Mouse (Mus musculus): ENCODE measurements around the gene Agps. TPM values are rescaled to one million over a fixed set of nuclear protein-coding genes. Genes with fewer than 3 reads are reported as not detected.

The Agps gene
- 10 to 100 TPM; 44.1 to 44.8 TPM for total RNA-seq (2021)

DNA sequence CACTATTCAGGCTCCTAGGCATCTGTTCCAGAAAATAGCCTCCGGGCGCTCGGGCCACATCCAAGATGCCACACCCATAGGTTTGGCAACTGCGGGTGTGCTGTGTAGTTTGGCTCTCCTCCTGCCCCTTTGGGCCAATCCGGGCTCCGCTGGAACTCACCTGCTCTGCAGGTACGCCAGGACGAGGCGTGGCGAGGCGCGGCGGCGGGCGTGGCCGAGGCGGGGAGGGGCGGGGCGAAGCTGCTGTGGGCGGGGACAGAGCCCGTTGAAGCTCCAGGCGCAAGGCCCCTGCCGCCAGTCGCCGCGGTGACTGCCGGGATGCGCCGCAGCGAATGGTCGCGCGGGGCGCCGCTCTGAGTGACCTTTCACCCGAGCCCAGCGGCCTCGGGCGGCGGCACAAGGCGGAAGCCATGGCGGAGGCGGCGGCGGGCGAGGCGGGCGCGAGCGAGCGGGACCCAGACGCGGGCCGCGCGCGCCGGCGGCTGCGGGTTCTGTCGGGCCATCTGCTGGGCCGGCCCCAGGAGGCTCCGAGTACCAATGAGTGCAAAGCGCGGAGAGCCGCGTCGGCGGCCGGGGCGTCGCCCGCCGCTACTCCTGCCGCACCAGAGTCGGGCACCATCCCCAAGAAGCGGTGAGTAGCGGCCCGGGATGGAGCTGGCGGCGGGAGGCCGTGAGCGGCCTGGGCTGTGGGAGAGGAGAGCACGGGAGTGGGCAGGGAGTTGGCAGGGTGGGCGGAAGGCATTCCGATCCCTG is at the start of gene Agps:
TSS of gene Agps (plus strand) at position 297 of the 753 bp plus-strand sequence.
- intact Hi-C loops (cut with DNase I): loop anchor here (5.0 kb wide), 1 partner anchor 40 kb away; no protein-coding TSS in a partner anchor
- peak; percentile 88 to 93 for DNase-seq

DNA sequence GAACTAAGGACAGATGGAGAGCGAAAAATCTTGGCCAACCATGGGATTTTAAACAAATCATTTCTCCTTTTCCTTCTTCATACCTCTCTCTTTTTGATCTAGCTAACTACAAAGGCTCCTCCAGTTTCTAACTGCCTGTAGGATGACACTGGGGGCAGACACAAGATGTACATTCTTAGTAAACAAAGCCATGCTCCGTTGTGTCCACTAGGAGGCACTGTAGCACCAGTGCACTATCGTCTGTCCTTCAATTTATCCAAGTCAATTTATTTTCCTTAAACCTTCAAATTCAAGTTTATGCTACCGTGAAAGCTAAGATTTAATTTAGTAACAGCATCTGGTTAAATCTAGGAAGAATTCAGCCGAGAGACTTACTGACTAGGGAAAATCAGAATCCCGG is 45.9 kb upstream of the Agps start:
- intact Hi-C loops (cut with DNase I): loop anchor here (1.0 to 10.0 kb wide), 4 partner anchors 61 to 1081 kb away; partner anchors contain the start of gene Hoxd8
- DNase-seq: peak; percentile 63 to 77

DNA sequence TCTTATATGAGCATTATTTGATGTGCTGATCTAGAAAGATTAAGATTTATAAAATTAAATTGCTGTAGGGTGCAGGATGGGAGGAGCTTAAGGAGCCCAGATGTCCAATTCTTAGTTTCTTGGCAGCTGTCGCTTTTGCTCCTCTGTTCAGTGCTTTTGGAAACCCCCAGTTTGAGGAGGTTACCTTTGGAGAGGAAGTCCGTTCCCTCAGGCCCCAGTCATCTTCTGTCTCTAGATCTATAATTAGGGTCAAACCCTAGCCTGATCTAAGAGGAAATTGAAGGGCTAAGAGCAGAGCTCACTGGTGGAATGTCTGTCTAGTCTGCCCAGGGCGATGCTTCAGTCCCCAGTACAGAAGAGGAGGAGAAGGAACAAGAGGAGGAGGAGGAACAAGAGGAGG is 43.5 kb upstream of the Agps start:
- intact Hi-C loops (cut with DNase I): loop anchor here (10.0 kb wide), 1 partner anchor 1084 kb away; the partner anchor contains the start of gene Hoxd8
- DNase-seq: no peak

DNA sequence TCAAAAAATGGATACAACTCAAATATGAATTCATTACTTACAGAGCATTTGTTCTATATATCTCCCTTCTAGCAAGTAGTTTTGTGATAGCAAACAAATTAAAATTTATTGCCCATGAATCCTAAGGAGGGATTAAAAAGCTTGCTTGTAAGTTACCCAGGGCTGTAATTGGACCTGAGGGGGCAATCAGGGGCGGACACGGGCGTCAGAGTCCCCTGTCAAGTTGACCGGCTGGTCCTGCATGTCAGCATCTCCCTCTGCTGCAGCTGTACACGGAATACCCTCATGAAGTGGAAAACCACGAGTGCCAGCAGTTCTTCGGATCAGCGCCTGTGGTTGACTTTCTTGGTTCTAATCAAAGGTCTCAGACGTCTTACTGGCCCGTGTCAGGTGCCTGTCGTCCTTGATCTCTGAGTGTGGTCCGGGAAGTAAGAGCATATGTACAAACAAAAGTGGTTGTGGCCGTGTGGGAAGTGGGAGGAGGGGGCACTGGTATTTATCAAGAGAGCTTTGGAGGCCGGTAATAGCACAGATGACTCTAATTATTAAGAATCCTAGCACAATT is 41.9 kb upstream of the Agps start:
- intact Hi-C loops (cut with DNase I): loop anchor here (2.0 to 10.0 kb wide), 3 partner anchors 42 to 1085 kb away; partner anchors contain the start of genes Agps and Hoxd8
- no peak for DNase-seq

DNA sequence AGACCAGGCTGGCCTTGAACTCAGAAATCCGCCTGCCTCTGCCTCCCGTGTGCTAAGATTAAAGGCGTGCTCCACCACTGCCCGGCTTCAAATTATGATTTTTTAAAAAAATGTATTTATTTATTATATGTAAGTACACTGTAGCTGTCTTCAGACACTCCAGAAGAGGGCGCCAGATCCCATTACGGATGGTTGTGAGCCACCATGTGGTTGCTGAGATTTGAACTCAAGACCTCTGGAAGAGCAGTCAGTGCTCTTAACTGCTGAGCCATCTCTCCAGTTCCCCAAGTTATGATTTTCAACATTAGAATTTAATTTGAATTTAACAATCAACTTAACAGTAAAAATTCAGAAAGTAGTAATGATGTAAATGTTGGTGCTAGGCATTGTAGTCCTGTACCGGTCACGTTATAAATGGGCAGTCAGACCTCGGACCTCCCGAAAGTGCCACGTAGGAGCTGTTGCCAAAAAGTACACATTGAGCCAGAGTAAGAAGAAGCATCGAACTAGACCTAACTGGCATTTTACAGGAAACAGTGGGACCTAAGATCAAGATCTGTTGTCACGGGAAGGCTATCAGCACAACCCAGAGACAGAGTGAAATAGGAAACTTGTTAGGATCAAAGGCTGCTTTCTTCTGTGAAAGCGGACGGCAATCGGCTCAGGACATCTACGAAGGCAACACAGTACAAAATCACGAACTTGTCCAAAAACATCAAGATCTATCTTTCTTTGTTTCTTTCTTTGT is 40.2 kb upstream of the Agps start:
- intact Hi-C loops (cut with DNase I): loop anchor here (2.0 to 5.0 kb wide), 2 partner anchors 41 to 279 kb away; partner anchors contain the start of gene Agps
- DNase-seq: no peak

DNA sequence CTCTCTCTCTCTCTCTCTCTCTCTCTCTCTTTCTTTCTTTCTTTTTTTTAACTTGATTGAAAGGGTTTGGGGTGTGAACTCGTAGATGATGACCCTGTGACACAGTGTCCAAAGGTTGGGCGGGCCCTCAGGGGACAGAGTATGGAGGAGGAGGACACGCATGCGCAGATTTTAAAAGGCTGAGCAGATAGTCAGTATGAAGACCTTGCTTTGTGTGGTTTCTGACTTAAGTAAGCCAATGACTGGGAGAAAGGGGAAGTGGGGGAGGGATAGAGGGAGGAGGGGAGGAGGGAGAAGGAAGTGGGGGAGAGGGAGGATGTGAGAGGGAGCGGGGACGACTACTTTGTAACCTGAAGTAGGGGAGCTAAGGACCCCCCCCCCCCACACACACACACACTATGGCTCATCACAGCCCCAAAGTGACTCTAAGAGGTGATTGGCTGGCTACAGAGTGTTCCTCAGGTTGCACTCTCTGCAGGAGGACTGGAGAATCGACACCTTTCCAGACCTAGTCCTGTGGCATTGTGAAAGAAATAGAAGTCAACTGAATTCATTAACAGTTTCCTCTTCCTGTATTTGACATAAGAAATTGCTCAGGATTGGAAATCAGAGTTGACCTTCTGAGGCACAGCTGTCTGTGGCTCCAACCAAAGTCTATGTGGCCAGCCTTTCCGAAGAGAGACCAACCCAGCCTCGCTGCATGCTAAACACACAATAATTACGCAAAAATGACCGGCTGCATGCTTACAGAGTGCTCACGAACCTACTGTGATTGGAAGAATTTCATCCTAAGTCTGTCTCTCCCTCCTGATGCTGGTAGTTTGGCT is 39.4 kb upstream of the Agps start:
- no peak for DNase-seq
- intact Hi-C loops (cut with DNase I): loop anchor here (5.0 kb wide), 1 partner anchor 40 kb away; the partner anchor contains the start of gene Agps

DNA sequence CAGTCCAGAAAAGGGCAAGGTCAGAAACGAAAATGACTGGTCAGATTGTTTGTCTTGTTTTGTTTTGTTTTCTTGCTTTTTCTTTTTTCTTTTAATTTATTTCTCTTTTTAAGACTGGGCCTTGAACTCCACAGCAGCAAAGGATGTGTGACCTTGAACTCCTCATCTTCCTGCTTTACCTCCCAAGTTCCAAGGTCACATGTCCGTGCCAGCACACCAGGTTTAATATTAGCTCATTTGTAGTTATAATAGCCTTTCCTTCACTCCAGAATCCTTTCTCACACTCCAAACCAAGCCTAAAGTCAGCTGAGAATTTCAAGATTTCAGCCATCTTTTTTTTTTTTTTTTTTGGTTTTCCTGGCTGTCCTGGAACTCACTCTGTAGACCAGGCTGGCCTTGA is 35.8 kb upstream of the Agps start:
- DNase-seq: no peak
- intact Hi-C loops (cut with DNase I): no loop called here

DNA sequence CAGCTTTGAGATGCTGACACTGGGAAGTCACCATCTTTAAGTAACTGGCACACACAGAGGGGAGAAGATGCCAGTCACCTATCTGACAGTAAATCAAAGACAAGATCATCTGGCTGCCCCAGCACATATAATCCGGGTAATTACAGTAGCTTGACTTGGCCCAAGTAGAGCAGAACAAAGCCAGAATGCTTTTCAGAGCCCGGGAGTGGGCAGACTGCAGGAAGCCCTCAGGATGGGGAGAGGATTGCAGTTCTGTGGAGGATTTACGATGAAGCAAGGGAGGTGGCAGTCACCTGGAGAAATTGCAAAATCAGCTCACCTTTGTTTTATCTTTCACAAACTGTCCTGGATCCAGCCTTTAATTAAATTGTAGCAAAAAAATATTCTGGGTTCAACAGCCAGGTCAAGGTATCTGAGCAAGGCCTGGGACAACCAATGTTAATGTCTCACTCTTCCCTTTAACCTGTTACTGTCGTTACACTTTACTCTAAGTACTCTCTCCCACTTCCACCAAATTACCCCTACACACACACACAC is 33.5 kb upstream of the Agps start:
- intact Hi-C loops (cut with DNase I): no loop called here

DNA sequence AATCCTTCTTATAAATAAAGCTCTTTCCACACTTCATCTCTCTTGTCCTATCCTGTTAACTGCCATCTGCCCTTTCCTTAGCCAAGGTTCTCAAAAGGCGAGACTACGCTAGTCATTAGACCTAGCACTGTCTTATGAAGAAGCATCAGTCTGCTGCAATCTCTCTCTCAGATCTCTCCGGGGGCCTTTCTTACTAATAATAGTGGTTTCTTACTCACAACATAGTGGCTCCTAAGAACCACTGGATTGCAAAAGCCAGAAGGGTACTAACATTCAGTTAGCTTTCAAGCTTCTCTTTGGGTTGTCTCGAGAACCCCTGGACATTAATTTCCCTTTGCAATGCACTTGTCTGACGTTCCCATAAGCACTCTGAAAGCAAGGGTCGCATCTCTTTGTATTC is 26.2 kb upstream of the Agps start:
- intact Hi-C loops (cut with DNase I): no loop called here
- DNase-seq: no peak

More for the DNA sequence above, 33.5 kb upstream of the Agps start:
- no peak for DNase-seq

DNA sequence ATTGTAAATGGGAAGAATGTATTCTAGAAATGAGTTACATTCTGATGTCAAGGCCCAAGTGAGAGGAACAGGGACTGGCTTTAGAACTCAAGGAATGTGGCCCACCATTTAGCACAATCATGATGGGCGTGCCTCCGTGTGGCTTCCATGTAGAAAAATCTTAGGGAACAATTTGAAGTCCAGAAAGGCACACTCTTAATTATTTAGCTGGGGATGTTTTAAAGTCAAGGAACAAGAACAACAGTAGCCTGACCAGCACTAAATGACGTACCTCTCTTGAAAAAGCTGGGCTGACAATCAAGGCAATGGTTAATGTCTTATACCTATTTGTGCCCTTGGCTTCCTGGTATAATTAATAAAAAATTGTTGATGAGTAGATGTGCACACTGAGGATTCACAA is 25.1 kb upstream of the Agps start:
- DNase-seq: no peak
- intact Hi-C loops (cut with DNase I): no loop called here

DNA sequence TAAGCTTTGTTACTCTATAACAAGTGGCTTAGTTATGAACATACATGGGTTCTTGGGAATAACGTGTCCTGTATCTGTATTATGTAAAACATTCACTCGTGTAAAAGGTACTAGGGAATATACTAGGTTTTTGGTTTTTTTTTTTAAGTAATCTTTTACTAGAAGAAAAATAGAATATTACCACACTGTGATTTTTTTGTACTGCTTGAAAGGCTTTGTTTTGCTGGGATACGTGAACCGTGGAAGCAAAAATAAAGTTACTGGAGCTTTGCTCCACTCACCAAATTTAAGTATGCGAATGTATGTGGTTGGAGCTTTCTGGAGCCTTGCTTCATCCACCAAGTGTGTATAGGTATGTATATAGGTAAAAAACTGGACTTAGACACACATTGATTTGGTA is 24.5 kb upstream of the Agps start:
- DNase-seq: no peak
- intact Hi-C loops (cut with DNase I): no loop called here

DNA sequence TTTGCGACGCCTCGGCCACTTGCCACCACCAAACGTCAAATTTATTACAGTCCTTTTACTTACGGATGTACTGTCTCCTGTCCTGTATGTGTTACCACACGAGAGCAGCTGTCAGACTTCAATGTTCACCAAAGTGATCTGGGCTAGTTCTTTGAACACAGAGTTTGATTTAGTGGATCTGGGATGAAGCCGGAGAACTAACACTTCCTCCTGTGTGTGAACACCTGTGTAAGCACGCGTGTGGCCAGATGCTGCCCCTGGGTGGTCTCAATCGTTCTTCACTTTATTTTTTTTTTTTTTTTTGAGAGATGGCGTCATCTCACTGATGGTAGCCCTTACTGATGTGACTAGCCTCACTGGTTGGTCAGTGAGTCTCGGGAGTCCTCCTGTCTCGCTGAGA is 17.1 kb upstream of the Agps start:
- DNase-seq: no peak
- intact Hi-C loops (cut with DNase I): no loop called here

DNA sequence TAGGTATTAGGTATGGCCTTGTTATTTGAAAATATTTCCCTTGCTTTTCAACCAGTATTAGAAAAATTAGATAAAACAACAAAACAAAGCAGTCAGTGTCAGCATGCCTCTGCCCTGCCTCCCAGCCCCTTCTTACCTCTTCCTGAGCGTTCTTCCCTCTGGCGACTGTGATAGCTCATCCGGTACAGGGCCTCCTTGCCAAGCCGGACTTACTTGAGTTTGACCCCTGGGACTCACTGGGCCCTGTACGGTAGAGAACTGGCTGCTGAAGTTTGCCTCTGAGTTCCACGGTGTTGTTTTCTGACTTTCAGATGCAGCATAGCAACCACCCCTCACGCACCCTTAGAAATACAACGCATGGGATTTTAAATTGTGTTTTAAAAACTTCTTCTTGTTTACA is 16.5 kb upstream of the Agps start:
- intact Hi-C loops (cut with DNase I): no loop called here
- DNase-seq: no peak

DNA sequence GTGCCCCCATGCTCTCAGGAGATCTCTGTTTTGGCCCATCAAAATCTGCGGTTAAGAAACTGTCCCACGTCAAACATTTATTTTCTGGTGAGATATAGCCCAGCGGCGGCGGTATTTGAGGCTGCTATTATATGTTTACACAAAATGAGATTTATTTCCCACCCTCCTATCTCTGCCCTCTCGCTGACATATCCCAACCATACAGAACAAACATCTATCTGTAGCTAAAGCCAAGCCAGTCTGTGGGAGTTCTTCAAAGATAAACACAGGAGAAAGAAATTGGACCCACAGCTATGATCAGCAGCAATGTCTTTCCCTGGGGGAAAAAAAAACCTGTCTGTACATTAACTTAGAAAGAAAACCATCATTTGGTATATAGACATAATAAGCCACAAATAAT is 15.3 kb upstream of the Agps start:
- DNase-seq: no peak
- intact Hi-C loops (cut with DNase I): no loop called here

DNA sequence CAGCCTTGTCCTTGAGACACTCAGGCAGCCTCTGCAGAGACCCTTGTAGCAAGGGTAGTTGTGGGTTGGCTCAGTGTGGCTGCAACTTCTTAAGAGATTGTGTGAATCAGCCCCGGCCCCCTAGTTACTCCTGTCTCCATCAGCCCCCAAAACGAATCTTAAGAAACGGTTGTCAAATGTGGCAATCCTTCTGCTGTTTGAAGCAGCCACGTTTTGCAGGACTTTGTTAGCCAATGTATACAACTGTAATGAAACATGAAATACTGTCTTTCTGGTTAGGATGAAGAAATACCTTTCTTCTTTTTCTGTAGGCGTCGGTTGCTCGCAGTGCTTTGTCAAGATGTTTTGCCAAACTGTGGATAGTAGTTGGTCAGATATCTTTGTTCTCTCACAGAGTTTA is 13.3 kb upstream of the Agps start:
- intact Hi-C loops (cut with DNase I): no loop called here
- no peak for DNase-seq

DNA sequence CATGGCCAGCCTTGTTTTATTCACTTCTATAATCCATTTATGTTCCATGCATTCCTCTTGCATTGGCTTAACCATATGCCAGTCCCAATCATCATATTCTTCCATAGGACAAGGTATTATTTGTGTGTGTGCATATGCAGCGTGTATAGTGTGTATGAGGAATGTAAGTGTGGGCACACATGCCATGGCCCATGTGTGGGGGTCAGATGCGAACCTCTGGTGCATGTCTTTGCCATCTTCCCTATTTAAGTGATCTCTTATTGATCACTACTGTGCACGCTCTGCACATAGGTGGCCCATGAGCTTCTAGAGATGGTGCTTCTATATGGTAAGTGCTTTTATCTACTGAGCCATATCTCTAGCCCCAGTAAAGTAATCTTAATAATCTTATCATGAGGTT is 12.2 kb upstream of the Agps start:
- no peak for DNase-seq
- intact Hi-C loops (cut with DNase I): no loop called here

DNA sequence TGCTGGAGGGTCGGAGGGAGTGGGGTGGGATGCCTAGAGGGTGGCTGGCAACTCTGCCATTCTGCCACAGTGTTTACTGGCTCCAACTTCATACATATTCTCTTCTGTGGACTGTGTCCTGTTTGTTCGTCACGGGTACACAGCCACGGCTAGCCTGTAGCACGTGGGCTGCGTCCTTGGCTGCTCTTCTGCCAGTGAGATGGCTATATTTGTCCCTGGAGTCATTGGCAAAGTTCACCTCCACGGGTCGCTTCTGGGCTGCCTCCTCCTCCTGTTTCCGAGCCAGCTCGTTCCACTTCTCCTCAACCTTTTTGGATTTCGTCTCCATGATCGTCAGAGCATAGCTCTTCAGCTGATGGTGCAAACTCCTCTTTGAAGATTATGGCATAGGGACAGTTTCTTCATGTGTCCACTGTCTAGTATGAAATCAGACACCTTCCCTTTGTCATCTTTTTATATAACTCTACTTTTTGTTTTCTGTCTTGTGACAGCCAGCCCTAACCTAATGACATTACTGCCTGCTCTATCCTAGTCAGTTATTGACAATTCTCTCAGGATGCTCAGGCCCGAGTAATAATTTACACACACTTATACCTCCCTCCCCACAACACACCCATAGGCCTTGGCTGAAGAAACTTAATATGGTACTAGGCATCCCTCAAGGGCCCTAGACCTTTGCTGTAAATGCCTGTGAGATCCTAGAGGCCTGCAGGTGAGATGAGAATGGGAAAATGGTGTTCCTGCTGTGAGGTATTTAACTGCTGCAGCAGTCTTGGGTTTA is 9.8 kb upstream of the Agps start:
- intact Hi-C loops (cut with DNase I): no loop called here
- DNase-seq: peak; percentile 63 to 67

DNA sequence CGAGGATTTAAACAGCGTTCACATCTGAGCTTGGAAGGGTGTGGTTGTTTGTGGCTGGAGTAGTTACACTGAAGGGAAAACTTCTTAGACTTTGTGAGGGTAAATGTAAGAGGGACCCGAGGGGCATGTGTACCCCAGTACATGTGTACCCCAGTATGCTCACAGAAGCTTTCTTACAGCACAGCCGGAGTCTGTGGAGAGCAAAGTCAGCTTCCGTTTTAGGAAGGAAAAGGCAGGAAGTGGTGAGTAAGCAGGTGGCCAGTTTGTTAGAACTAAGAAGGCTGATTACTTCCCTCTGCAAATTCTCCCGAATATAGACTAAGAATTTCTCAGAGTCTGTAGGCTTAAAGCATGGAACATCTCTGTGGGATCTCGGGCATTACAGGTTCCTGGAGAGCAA is 8.2 kb upstream of the Agps start:
- intact Hi-C loops (cut with DNase I): no loop called here

DNA sequence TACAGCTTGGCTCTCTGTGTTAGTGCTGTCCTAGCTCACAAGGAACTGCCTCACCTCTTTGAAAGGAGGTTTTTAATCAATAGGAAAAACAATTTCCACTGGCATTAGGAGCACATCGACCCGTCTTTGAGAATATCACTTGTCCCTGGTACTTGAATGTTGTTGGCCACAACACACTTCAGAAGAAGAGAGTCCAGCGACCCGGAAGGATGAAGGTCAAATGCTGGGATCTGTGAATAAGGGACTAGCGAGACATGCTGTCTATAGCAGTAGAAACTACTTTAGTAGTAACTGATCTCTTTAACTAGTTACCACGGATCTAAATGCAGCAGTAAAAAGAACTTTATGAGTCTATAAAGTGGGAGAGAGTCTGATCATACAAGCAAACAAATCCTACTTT is 7.8 kb upstream of the Agps start:
- intact Hi-C loops (cut with DNase I): no loop called here

More for the DNA sequence above, 8.2 kb upstream of the Agps start:
- DNase-seq: no peak

DNA sequence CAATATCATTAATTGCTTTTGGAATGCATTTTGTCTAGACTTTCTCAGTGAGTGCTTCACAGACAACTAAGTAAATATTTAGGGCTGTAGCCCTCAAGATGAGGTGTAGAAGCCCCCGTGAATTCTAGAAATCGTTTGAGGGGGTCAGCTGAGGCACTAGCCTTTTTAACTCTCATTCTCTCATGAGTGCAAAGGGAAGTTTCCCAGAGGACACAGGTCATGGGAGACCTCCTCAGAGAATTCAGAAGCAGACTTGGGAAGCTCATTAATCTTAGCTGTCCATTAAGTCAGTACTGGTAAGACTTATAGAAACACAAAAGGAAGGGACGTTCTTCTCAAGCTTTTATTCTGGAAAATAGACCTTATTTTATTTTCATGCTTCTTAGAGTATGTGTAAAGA is 7.1 kb upstream of the Agps start:
- intact Hi-C loops (cut with DNase I): no loop called here
- no peak for DNase-seq

More for the DNA sequence above, 7.8 kb upstream of the Agps start:
- DNase-seq: no peak
